Mouse (Mus musculus): ENCODE measurements around the gene Cc2d1a. TPM values are rescaled to one million over a fixed set of nuclear protein-coding genes. Genes with fewer than 3 reads are reported as not detected.

Cc2d1a gene
- total RNA-seq, 4 experiments from 2014 or later = 54.1 to 61.7 (median 57.8) TPM

GRCm38 (mm10) chr8:84105676-84106075 lies 42.1 kb downstream of the Cc2d1a start:
- no peak for DNase-seq (ENCODE audit: low spot score in 2 of 2)

GRCm38 (mm10) chr8:84104697-84105609 lies 42.8 kb downstream of the Cc2d1a start, which contains the start of gene Dcaf15:
TSS of gene Dcaf15 (minus strand) at chr8:84104768.
- peak; percentile 96 to 99 for DNase-seq (ENCODE audit: low spot score in 2 of 2)

DNA sequence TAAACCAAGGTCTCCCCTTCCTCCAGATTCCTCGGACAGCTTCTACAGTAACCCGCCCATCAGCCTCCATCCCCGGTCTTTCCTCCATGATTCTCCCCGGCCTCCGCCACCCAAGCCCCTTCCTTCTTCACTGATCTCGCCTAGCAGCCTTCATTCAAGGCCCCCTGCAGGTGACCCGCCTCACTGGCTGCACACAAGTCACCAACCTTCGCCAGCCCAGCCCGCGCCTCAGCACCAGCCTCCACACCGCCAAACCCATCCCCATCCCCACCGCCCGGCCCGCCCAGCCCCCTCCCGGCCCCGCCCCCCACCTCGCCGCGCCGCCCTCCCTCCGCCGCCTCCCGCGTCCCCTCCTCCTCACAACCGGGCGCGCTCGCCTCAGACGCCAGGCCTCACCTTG lies 43.5 kb downstream of the Cc2d1a start:
- DNase-seq (ENCODE audit: low spot score in 2 of 2) = no peak

- no peak for DNase-seq (ENCODE audit: low spot score in 2 of 2)
These were observed 44.1 kb downstream of the Cc2d1a start for GRCm38 (mm10) chr8:84103601-84104000.

DNA sequence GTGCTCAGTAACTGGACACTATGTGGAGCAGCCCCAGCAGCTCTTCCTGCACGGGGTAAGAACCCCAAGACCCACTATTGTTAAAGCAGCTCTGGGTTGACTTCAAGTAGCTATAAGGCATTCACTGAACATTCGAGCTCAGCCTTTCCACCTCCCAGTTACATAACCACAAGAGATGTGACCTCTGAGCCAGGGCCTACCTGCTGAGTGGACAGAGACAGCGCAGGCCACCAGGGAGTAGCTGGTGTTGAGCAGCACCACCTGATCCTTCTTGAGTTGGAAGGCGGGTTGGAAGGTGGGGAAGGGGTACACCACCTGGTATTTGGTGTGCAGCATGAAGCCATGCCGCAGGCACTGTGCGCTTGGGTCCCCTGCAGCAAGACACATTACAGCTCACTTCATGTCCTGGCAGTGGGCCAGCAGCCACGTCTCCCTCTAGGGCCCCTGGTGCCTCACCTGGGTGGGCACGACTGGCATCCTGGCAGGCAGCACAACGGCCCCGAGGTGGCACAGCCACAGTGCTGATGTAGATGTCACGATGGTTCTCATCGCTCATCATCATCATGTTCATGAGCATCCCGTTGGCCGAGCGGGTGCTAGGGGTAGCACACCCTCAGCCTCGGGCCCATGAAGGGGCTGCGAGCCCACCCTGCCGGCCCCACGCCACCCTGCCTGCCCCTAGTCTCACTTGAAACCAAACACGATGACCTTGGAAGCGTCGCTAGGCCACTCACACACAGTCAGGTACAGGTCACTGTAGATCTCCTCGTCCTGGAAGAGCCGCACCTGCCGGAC lies 46.1 kb downstream of the Cc2d1a start:
- DNase-seq (ENCODE audit: low spot score in 2 of 2) = peak in 1 of 2 experiments; percentile 5

GRCm38 (mm10) chr8:84098376-84098775 lies 49.4 kb downstream of the Cc2d1a start:
- DNase-seq (ENCODE audit: low spot score in 2 of 2) = no peak

DNA sequence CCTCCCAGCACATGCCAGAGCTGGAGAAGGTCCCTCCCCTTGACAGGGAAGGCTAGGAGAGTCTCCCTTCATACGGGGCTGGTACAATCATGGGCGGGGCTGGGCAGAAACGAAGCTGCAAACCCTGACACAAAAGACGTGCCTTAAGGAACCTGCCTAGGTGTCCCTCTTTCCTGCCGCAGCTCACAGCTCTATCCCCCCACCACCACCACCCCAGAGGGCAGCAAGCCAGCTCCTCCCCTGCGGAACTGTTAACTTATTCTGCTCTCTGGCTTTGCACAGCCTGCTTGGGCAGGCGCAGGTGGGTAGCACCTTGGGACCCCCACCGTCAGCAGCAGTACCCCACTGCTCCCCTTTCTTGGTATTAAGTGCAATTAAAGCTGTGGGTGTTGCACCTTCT lies 51.7 kb downstream of the Cc2d1a start:
- DNase-seq (ENCODE audit: low spot score in 2 of 2) = no peak

DNA sequence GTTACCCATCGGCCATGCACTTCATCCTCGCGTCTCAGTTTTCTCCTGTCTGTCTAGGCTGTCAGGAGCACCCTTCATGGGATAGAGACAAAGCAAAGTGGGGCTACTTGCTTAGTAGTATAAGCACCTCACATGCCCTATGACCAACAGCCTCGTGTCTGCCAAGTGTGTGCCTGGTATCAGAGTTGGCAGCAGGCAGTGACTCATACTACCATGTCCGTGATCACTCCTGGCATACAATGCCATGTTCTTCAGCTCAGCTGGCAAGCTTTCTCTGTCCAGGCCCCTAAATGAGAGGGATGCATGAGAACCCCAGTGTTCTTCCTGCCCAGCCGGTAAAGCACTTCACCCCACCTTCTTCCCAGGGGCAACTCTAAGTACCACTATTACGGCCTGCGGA lies 57.2 kb downstream of the Cc2d1a start:
- DNase-seq (ENCODE audit: low spot score in 2 of 2) = peak in 1 of 2 experiments; percentile 6

- DNase-seq (ENCODE audit: low spot score in 2 of 2) = no peak
These were observed 58.5 kb downstream of the Cc2d1a start for GRCm38 (mm10) chr8:84089277-84089676.

DNA sequence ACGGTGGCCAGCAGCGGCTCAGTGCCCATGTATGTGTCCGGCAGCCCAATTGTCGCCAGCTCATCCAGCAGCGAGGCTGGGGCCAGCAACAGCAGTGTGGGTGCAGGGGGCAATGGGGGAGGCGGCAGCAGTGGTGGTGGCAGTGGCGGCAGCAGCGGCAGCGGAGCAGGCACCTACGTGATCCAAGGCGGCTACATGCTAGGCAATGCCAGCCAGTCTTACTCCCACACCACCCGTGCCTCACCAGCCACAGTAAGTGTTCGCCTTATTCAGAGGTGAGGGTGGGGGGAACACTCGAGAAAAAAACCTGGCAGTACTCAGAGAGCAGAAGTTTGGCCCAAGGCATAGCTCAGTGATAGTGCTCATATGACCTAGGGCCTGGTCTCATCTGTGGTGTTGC lies 59.9 kb downstream of the Cc2d1a start:
- DNase-seq (ENCODE audit: low spot score in 2 of 2) = no peak

- DNase-seq (ENCODE audit: low spot score in 2 of 2) = no peak
These were observed 60.6 kb downstream of the Cc2d1a start for GRCm38 (mm10) chr8:84087156-84087555.

- DNase-seq (ENCODE audit: low spot score in 2 of 2) = no peak
These were observed 63.2 kb downstream of the Cc2d1a start for GRCm38 (mm10) chr8:84084341-84085115.

DNA sequence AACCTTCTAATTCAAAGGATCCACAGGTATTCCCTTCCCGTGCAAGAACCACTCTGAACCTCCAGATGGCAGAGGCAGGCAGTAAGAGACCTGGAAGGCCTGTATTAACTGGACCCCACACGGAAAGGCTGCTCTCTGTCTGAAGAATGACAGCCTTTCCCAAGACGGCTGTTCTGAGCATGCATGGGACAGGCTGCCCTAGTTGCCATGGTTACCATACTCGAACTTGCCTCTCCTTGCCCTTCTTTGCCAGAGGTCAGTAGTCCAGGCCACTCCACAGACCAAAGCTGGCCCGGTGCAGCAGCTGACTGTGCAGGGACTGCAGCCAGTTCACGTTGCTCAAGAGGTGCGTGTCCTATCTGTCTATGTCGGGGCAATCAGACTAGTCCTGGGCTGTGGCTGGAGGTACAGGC lies 63.9 kb downstream of the Cc2d1a start:
- DNase-seq (ENCODE audit: low spot score in 2 of 2) = no peak

Small RNAs within 50 kb of the gene (microRNA-seq; reads per million reads assigned to microRNA genes)
- gene Gm25110 (0 reads per million in 2 experiments), gene Mir181c (856 to 1,473 reads per million in 2 experiments), gene Mir181d (1,387 to 1,589 reads per million in 2 experiments), gene Mir709 (0 reads per million in 2 experiments)

Other genes starting within 250 kb of the Cc2d1a start
- 100 to 1,000 TPM; 287 to 307 (median 299) TPM for gene Adgrl1, start 247.8 kb downstream of the Cc2d1a start, total RNA-seq (2022)
- 1 to 10 TPM in 1 of 4 experiments, under 1 TPM in 3; 0.22 to 1.1 (median 0.66) TPM for gene Gm10644, start 192.7 kb downstream of the Cc2d1a start, total RNA-seq (2022)
- gene Asf1b, start 192.4 kb downstream of the Cc2d1a start, total RNA-seq (2022) = 1 to 10 TPM in 1 of 4 experiments, under 1 TPM in 3; 0.63 to 1.1 (median 0.75) TPM
- 100 to 1,000 TPM; 246 to 260 (median 252) TPM for gene Prkaca, start 174.9 kb downstream of the Cc2d1a start, total RNA-seq (2022)
- 10 to 100 TPM; 37.6 to 42.8 (median 40.0) TPM for gene Samd1, start 150.3 kb downstream of the Cc2d1a start, total RNA-seq (2022)
- gene 1700067K01Rik, start 146.4 kb downstream of the Cc2d1a start, total RNA-seq (2022) = under 1 TPM in 1 of 4 experiments, not detected in 3; 0.39 TPM
- 1 to 10 TPM; 1.0 to 2.3 (median 1.5) TPM for gene 2210011C24Rik, start 135.8 kb downstream of the Cc2d1a start, total RNA-seq (2022)
- gene Palm3, start 126.5 kb downstream of the Cc2d1a start, total RNA-seq (2022) = 1 to 10 TPM; 3.3 to 5.0 (median 4.2) TPM
- 1 to 10 TPM; 1.5 to 2.7 (median 1.8) TPM for gene Il27ra, start 105.3 kb downstream of the Cc2d1a start, total RNA-seq (2022)
- not detected for gene Rln3, start 102.9 kb downstream of the Cc2d1a start, total RNA-seq (2022)
- gene Gm10643, start 82.8 kb downstream of the Cc2d1a start, total RNA-seq (2022) = 1 to 10 TPM; 3.4 to 7.1 (median 5.4) TPM
- gene Rfx1, start 81.1 kb downstream of the Cc2d1a start, total RNA-seq (2022) = 10 to 100 TPM; 24.6 to 34.1 (median 28.3) TPM
- 10 to 100 TPM; 18.9 to 21.6 (median 19.3) TPM for gene Dcaf15, start 43.2 kb downstream of the Cc2d1a start, total RNA-seq (2022)
- gene Podnl1, start 21.9 kb downstream of the Cc2d1a start, total RNA-seq (2022) = not detected
- 1 to 10 TPM; 2.1 to 3.5 (median 2.6) TPM for gene 4930432K21Rik, start 89 bp upstream of the Cc2d1a start, total RNA-seq (2022)
- gene Nanos3, start 37.3 kb upstream of the Cc2d1a start, total RNA-seq (2022) = 1 to 10 TPM; 1.0 to 3.7 (median 2.8) TPM
- 10 to 100 TPM; 15.1 to 17.6 (median 16.6) TPM for gene Zswim4, start 89.1 kb upstream of the Cc2d1a start, total RNA-seq (2022)
- gene D8Ertd738e, start 101.8 kb upstream of the Cc2d1a start, total RNA-seq (2022) = 100 to 1,000 TPM in 2 of 4 experiments, 10 to 100 TPM in 2; 94.5 to 137 (median 106) TPM
- gene Mri1, start 109.4 kb upstream of the Cc2d1a start, total RNA-seq (2022) = 10 to 100 TPM; 17.8 to 25.8 (median 20.0) TPM
- gene Ccdc130, start 122.4 kb upstream of the Cc2d1a start, total RNA-seq (2022) = 10 to 100 TPM; 22.7 to 30.9 (median 27.0) TPM
- 100 to 1,000 TPM; 181 to 224 (median 200) TPM for gene Cacna1a, start 240.5 kb upstream of the Cc2d1a start, total RNA-seq (2022)